Mouse (Mus musculus): Measurements from ENCODE around the gene Abcd4.

DNA sequence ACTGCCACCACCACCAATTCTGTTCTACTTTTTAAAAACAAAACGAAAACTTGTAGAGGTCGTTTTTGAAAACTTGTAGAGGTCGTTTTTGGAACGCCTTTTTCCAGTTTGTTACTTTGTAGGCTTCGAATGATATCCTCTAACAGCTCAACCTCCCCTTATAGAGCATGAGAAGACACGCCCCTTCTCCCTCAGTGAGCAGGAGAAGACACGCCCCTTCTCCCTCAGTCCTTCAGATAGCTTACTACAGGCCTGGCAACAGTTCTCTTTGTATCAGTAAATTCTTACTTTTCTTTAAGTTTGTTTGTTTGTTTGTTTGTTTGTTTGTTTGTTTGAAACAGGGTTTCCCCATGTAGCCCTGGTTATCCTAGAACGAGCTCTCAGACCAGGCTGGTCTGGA is 62.0 kb downstream of the Abcd4 start:
- TF ChIP-seq EP300 (IDR thresholded peaks at IDR 0.05; ENCODE audit: low read depth) (no peak), CTCF (IDR thresholded peaks at IDR 0.05; ENCODE audit: low read depth) (no peak)

All from heart, postnatal 0 days (tissue).